23 mouse cellular contexts compared by ENCODE assay signal in genomic region chr9:101551256-101551655, GRCm38 (mm10).
DNase-seq lines count a peak whose midpoint lies in the region; ATAC-seq and TF ChIP-seq lines count a peak whose summit lies in the region.
"Had no signal": no experiment of that assay in that cellular context is flagged by ENCODE, and none has a peak within 500 bp of the region (broad histone marks: within the 10 kb centered on the region; RNA-seq: fewer than 3 reads in every experiment).

No protein-coding gene starts in this region.

- DNase-seq in heart, adult 2 months = no peak
- DNase-seq in left cerebral cortex, adult 2 months (ENCODE audit: extremely low spot score in 1 of 2, low spot score in 2 of 2) = no peak
- no peak for DNase-seq in left cerebral cortex, postnatal 25 days (ENCODE audit: low spot score in 2 of 2)
- DNase-seq in midbrain, embryonic 11.5 days (ENCODE audit: low spot score, missing footprints) = peak; percentile 67
- DNase-seq in stomach, postnatal 0 days (ENCODE audit: low spot score) = no peak
- DNase-seq in forebrain, embryonic 11.5 days (ENCODE audit: low spot score) = no peak
- DNase-seq: cerebellum, adult 11-12 months; gastrocnemius, adult 2 months; kidney, adult 18-20 months; kidney, postnatal 10 days; right cerebral cortex, postnatal 14 days; thymus, postnatal 14 days had no signal

- H3K9me3 ChIP-seq in heart, embryonic 12.5 days (replicated peaks) = no peaks in the 10 kb centered on the region
- H3K9me3 ChIP-seq in midbrain, embryonic 11.5 days (ENCODE audit: control insufficient read depth, low read length) = no peaks in the 10 kb centered on the region; the same call in 1 of the 2 replicates
- no peaks in the 10 kb centered on the region for H3K9me3 ChIP-seq in midbrain, embryonic 15.5 days
- no peaks in the 10 kb centered on the region for H3K9me3 ChIP-seq in stomach, postnatal 0 days (ENCODE audit: control insufficient read depth, low read length)
- H3K9me3 ChIP-seq in forebrain, embryonic 11.5 days (ENCODE audit: control insufficient read depth, low read length) = no peaks in the 10 kb centered on the region
- H3K9me3 ChIP-seq: embryonic facial prominence, embryonic 13.5 days; forebrain, embryonic 13.5 days; heart, embryonic 10.5 days; hindbrain, embryonic 12.5 days; midbrain, embryonic 10.5 days; neural tube, embryonic 12.5 days had no signal

- no peaks in the 10 kb centered on the region for H3K4me1 ChIP-seq in heart, adult 2 months (ENCODE audit: control insufficient read depth, insufficient read depth, low read length)
- H3K4me1 ChIP-seq in heart, embryonic 12.5 days (replicated peaks) = peaks cover 8% of the 10 kb centered on the region
- no peaks in the 10 kb centered on the region for H3K4me1 ChIP-seq in midbrain, embryonic 11.5 days (ENCODE audit: control insufficient read depth, insufficient read depth, low read length)
- no peaks in the 10 kb centered on the region for H3K4me1 ChIP-seq in midbrain, embryonic 15.5 days
- H3K4me1 ChIP-seq in stomach, postnatal 0 days (replicated peaks; ENCODE audit: control insufficient read depth, insufficient read depth) = no peaks in the 10 kb centered on the region
- no peaks in the 10 kb centered on the region for H3K4me1 ChIP-seq in forebrain, embryonic 11.5 days (replicated peaks; ENCODE audit: control insufficient read depth, insufficient read depth, low read length)
- H3K4me1 ChIP-seq: embryonic facial prominence, embryonic 13.5 days; heart, embryonic 10.5 days; hindbrain, embryonic 12.5 days; neural tube, embryonic 12.5 days had no signal

- no peaks in the 10 kb centered on the region for H3K36me3 ChIP-seq in heart, adult 2 months (ENCODE audit: control insufficient read depth, insufficient read depth, low read length)
- no peaks in the 10 kb centered on the region for H3K36me3 ChIP-seq in heart, embryonic 12.5 days
- no peaks in the 10 kb centered on the region for H3K36me3 ChIP-seq in midbrain, embryonic 11.5 days (ENCODE audit: control insufficient read depth, insufficient read depth, low read length)
- H3K36me3 ChIP-seq in midbrain, embryonic 15.5 days (replicated peaks) = no peaks in the 10 kb centered on the region
- no peaks in the 10 kb centered on the region for H3K36me3 ChIP-seq in stomach, postnatal 0 days (ENCODE audit: control insufficient read depth, insufficient read depth, low read length)
- no peaks in the 10 kb centered on the region for H3K36me3 ChIP-seq in forebrain, embryonic 11.5 days (ENCODE audit: control insufficient read depth, insufficient read depth, low read length)
- H3K36me3 ChIP-seq: embryonic facial prominence, embryonic 13.5 days; heart, embryonic 10.5 days; hindbrain, embryonic 12.5 days; midbrain, embryonic 10.5 days; neural tube, embryonic 12.5 days had no signal

- H3K4me2 ChIP-seq in heart, embryonic 12.5 days = no peak overlapping the region
- no peak overlapping the region for H3K4me2 ChIP-seq in midbrain, embryonic 11.5 days
- no peak overlapping the region for H3K4me2 ChIP-seq in midbrain, embryonic 15.5 days
- H3K4me2 ChIP-seq in stomach, postnatal 0 days (replicated peaks; ENCODE audit: low read depth) = no peak overlapping the region
- no peak overlapping the region for H3K4me2 ChIP-seq in forebrain, embryonic 11.5 days (ENCODE audit: low read depth, low read length, severe bottlenecking)
- H3K4me2 ChIP-seq: embryonic facial prominence, embryonic 13.5 days; forebrain, embryonic 13.5 days; hindbrain, embryonic 12.5 days; neural tube, embryonic 12.5 days had no signal

- no peak overlapping the region for H3K27ac ChIP-seq in heart, adult 2 months
- no peak overlapping the region for H3K27ac ChIP-seq in heart, embryonic 12.5 days (ENCODE audit: poor library complexity, severe bottlenecking)
- no peak overlapping the region for H3K27ac ChIP-seq in left cerebral cortex, adult 2 months
- H3K27ac ChIP-seq in midbrain, embryonic 11.5 days (ENCODE audit: low read depth, low read length) = no peak overlapping the region
- no peak overlapping the region for H3K27ac ChIP-seq in midbrain, embryonic 15.5 days
- H3K27ac ChIP-seq in stomach, postnatal 0 days (replicated peaks) = no peak overlapping the region
- no peak overlapping the region for H3K27ac ChIP-seq in forebrain, embryonic 11.5 days (ENCODE audit: low read depth, low read length)
- H3K27ac ChIP-seq: embryonic facial prominence, embryonic 13.5 days; forebrain, embryonic 13.5 days; gastrocnemius, adult 2 months; heart, embryonic 10.5 days; hindbrain, embryonic 12.5 days; liver, embryonic 14.5 days; midbrain, embryonic 10.5 days; neural tube, embryonic 12.5 days had no signal

- H3K79me2 ChIP-seq in heart, adult 2 months (replicated peaks; ENCODE audit: control insufficient read depth, insufficient read depth, low read length) = no peaks in the 10 kb centered on the region

- H3K4me3 ChIP-seq in heart, adult 2 months = no peak overlapping the region
- no peak overlapping the region for H3K4me3 ChIP-seq in heart, embryonic 12.5 days
- no peak overlapping the region for H3K4me3 ChIP-seq in left cerebral cortex, adult 2 months
- no peak overlapping the region for H3K4me3 ChIP-seq in midbrain, embryonic 11.5 days (ENCODE audit: low read depth, low read length)
- no peak overlapping the region for H3K4me3 ChIP-seq in midbrain, embryonic 15.5 days
- H3K4me3 ChIP-seq in stomach, postnatal 0 days (ENCODE audit: low read depth, low read length) = no peak overlapping the region
- H3K4me3 ChIP-seq in forebrain, embryonic 11.5 days (ENCODE audit: low read depth, low read length) = no peak overlapping the region
- H3K4me3 ChIP-seq: embryonic facial prominence, embryonic 13.5 days; erythroblast, embryonic 14.5 days; forebrain, embryonic 13.5 days; gastrocnemius, adult 2 months; heart, embryonic 10.5 days; hindbrain, embryonic 12.5 days; midbrain, embryonic 10.5 days; neural tube, embryonic 12.5 days had no signal

- no peaks in the 10 kb centered on the region for H3K27me3 ChIP-seq in heart, adult 2 months (ENCODE audit: control insufficient read depth, insufficient read depth, low read length)
- no peaks in the 10 kb centered on the region for H3K27me3 ChIP-seq in heart, embryonic 12.5 days (replicated peaks)
- no peaks in the 10 kb centered on the region for H3K27me3 ChIP-seq in midbrain, embryonic 11.5 days (ENCODE audit: control insufficient read depth, insufficient read depth, low read length)
- no peaks in the 10 kb centered on the region for H3K27me3 ChIP-seq in midbrain, embryonic 15.5 days (replicated peaks)
- no peaks in the 10 kb centered on the region for H3K27me3 ChIP-seq in stomach, postnatal 0 days (ENCODE audit: control insufficient read depth, insufficient read depth, low read length)
- no peaks in the 10 kb centered on the region for H3K27me3 ChIP-seq in forebrain, embryonic 11.5 days (ENCODE audit: control insufficient read depth, insufficient read depth, low read length)
- H3K27me3 ChIP-seq: embryonic facial prominence, embryonic 13.5 days; forebrain, embryonic 13.5 days; hindbrain, embryonic 12.5 days; neural tube, embryonic 12.5 days had no signal

- whole genome bisulfite sequencing in heart, adult 2 months = 49% methylated on average over 3 of the region's 3 CpGs
- WGBS in heart, embryonic 12.5 days = 46% methylated on average over 3 of the region's 3 CpGs
- WGBS in midbrain, embryonic 11.5 days = 61% methylated on average over 3 of the region's 3 CpGs
- 64% methylated on average over 3 of the region's 3 CpGs for WGBS in midbrain, embryonic 15.5 days
- WGBS in stomach, postnatal 0 days = 51% methylated on average over 3 of the region's 3 CpGs
- WGBS in forebrain, embryonic 11.5 days = 69% methylated on average over 3 of the region's 3 CpGs

- TF ChIP-seq POLR2A in heart, adult 2 months (IDR thresholded peaks at IDR 0.05; ENCODE audit: insufficient read depth, low read depth, low read length) = no peak

- H3K9ac ChIP-seq in heart, adult 2 months (ENCODE audit: low read depth, low read length) = no peak overlapping the region
- H3K9ac ChIP-seq in heart, embryonic 12.5 days = no peak overlapping the region
- H3K9ac ChIP-seq in midbrain, embryonic 11.5 days (ENCODE audit: low read length) = no peak overlapping the region
- H3K9ac ChIP-seq in midbrain, embryonic 15.5 days = no peak overlapping the region
- H3K9ac ChIP-seq in stomach, postnatal 0 days (ENCODE audit: low read length) = no peak overlapping the region
- H3K9ac ChIP-seq in forebrain, embryonic 11.5 days (ENCODE audit: low read length) = no peak overlapping the region
- H3K9ac ChIP-seq: embryonic facial prominence, embryonic 13.5 days; forebrain, embryonic 13.5 days; hindbrain, embryonic 12.5 days; liver, embryonic 14.5 days; neural tube, embryonic 12.5 days had no signal

- no peak for ATAC-seq in heart, embryonic 12.5 days (ENCODE audit: insufficient number of reproducible peaks, low FRiP score)
- ATAC-seq in midbrain, embryonic 11.5 days (ENCODE audit: low FRiP score) = no peak
- ATAC-seq in midbrain, embryonic 15.5 days (replicated peaks) = no peak
- no peak for ATAC-seq in stomach, postnatal 0 days (ENCODE audit: low FRiP score, low TSS enrichment)
- no peak for ATAC-seq in forebrain, embryonic 11.5 days (replicated peaks; ENCODE audit: low FRiP score)
- ATAC-seq: forebrain, embryonic 13.5 days; inflammation-experienced regulatory T-cells, adult 6 months had no signal

- peak; percentile 33 for TF ChIP-seq CTCF in heart, adult 2 months (IDR thresholded peaks at IDR 0.05)
- peak; percentile 19 for TF ChIP-seq CTCF in left cerebral cortex, adult 2 months (IDR thresholded peaks at IDR 0.05)
- TF ChIP-seq CTCF in stomach, postnatal 0 days (IDR thresholded peaks at IDR 0.05; ENCODE audit: low read depth) = peak; percentile 32

- TF ChIP-seq EP300 in heart, adult 2 months (IDR thresholded peaks at IDR 0.05; ENCODE audit: insufficient read depth, low read depth, low read length) = no peak
- TF ChIP-seq EP300 in stomach, postnatal 0 days (optimal IDR thresholded peaks at IDR 0.05) = no peak

- intact Hi-C loops in heart, adult 2 months (cut with DNase I) = no loop called here
- intact Hi-C loops in left cerebral cortex, adult 2 months (cut with DNase I) = no loop called here
- intact Hi-C loops in left cerebral cortex, postnatal 25 days (cut with DNase I) = no loop called here
